Mouse (Mus musculus) erythroblast, embryonic 14.5 days (primary cell): ENCODE measurements around the gene Ppp1r12c. TPM values are rescaled to one million over a fixed set of nuclear protein-coding genes. Genes with fewer than 3 reads are reported as not detected.

Experiments
- H3K27me3 ChIP-seq: 2 replicates; pipeline ENCODE4 v1.6.1; 2012; ENCODE audit warnings: inconsistent platforms; ENCODE audit not compliant: control insufficient read depth
- H3K36me3 ChIP-seq: 2 replicates; pipeline ENCODE4 v1.6.1; 2012; ENCODE audit warnings: mild to moderate bottlenecking, inconsistent platforms; ENCODE audit not compliant: control insufficient read depth
- H3K4me1 ChIP-seq: 2 replicates; pipeline ENCODE4 v1.6.1; 2012; ENCODE audit warnings: inconsistent platforms; ENCODE audit not compliant: control insufficient read depth
- H3K4me3 ChIP-seq: replicated peaks from 2 replicates; pipeline ENCODE3; 2012; ENCODE audit warnings: moderate library complexity, mild to moderate bottlenecking, inconsistent platforms
- H3K9me3 ChIP-seq: 2 replicates; pipeline ENCODE4 v1.6.1; 2012; ENCODE audit warnings: low read length, inconsistent platforms, mixed read lengths; ENCODE audit not compliant: control insufficient read depth
- GATA1 ChIP-seq: IDR thresholded peaks from 2 replicates; pipeline ENCODE4 v1.6.1; 2012; ENCODE audit warnings: low read length, inconsistent platforms, mixed read lengths
- TAL1 ChIP-seq: IDR thresholded peaks from 3 replicates; pipeline ENCODE4 v1.6.1; 2012; ENCODE audit warnings: low read length, inconsistent platforms, mixed read lengths
- polyA plus RNA-seq: library from polyadenylated mRNA; stranded (reverse); fragments of >175 nt; gene quantifications from 2 replicates; pipeline ENCODE4 v1.2.3, GENCODE M21; 2012

The Ppp1r12c gene
- polyA plus RNA-seq, 1 experiment = 10.8 TPM

- TF ChIP-seq TAL1 (no peak), GATA1 (no peak)
- Histone ChIP-seq H3K4me3 (peak overlapping the region; percentile 33), H3K9me3 (no peaks in the 10 kb centered on the region), H3K36me3 (peaks cover 26% of the 10 kb centered on the region), H3K27me3 (peaks cover 65% of the 10 kb centered on the region), H3K4me1 (no peaks in the 10 kb centered on the region; the same call in 1 of the 2 replicates)
Measured at GRCm38 (mm10) chr7:4478021-4478795, 23.3 kb downstream of the Ppp1r12c start.

GRCm38 (mm10) chr7:4473940-4474339, 27.5 kb downstream of the Ppp1r12c start:
- no peak for TF ChIP-seq TAL1
- TF ChIP-seq GATA1 = no peak
- Histone ChIP-seq H3K27me3 (peaks cover 96% of the 10 kb centered on the region), H3K9me3 (no peaks in the 10 kb centered on the region), H3K36me3 (no peaks in the 10 kb centered on the region), H3K4me1 (peaks cover 6% of the 10 kb centered on the region), H3K4me3 (no peak overlapping the region)

GRCm38 (mm10) chr7:4471179-4471555, 30.3 kb downstream of the Ppp1r12c start:
- Histone ChIP-seq H3K9me3 (no peaks in the 10 kb centered on the region), H3K36me3 (no peaks in the 10 kb centered on the region), H3K4me1 (peaks cover 6% of the 10 kb centered on the region), H3K4me3 (no peak overlapping the region), H3K27me3 (peaks cover 73% of the 10 kb centered on the region)
- TF ChIP-seq TAL1 (no peak), GATA1 (no peak)

GRCm38 (mm10) chr7:4470275-4471178, 31.0 kb downstream of the Ppp1r12c start:
- no peaks in the 10 kb centered on the region for H3K9me3 ChIP-seq
- no peak overlapping the region for H3K4me3 ChIP-seq
- H3K4me1 ChIP-seq = peaks cover 6% of the 10 kb centered on the region
- H3K36me3 ChIP-seq = no peaks in the 10 kb centered on the region
- peaks cover 70% of the 10 kb centered on the region for H3K27me3 ChIP-seq
- TF ChIP-seq TAL1 (no peak), GATA1 (no peak)

- Histone ChIP-seq H3K36me3 (no peaks in the 10 kb centered on the region), H3K4me1 (peaks cover 6% of the 10 kb centered on the region), H3K4me3 (no peak overlapping the region), H3K9me3 (no peaks in the 10 kb centered on the region), H3K27me3 (peaks cover 51% of the 10 kb centered on the region)
- TF ChIP-seq GATA1 (no peak), TAL1 (no peak)
Measured at GRCm38 (mm10) chr7:4467801-4468200, 33.7 kb downstream of the Ppp1r12c start.

- Histone ChIP-seq H3K4me1 (no peaks in the 10 kb centered on the region; the same call in 1 of the 2 replicates), H3K27me3 (peaks cover 16% of the 10 kb centered on the region), H3K4me3 (no peak overlapping the region), H3K9me3 (no peaks in the 10 kb centered on the region), H3K36me3 (no peaks in the 10 kb centered on the region)
- TF ChIP-seq TAL1 (no peak), GATA1 (no peak)
Measured at GRCm38 (mm10) chr7:4464194-4464824, 37.2 kb downstream of the Ppp1r12c start.

- H3K36me3 ChIP-seq = no peaks in the 10 kb centered on the region
- peaks cover 8% of the 10 kb centered on the region for H3K27me3 ChIP-seq
- H3K4me1 ChIP-seq = no peaks in the 10 kb centered on the region; the same call in 1 of the 2 replicates
- no peak for TF ChIP-seq GATA1
- no peak within 1 kb of the TSS for H3K4me3 ChIP-seq
- H3K9me3 ChIP-seq = no peaks in the 10 kb centered on the region
Measured at GRCm38 (mm10) chr7:4460576-4461434, 40.7 kb downstream of the Ppp1r12c start, which contains the start of gene Eps8l1. Gene Eps8l1, plus strand, starts transcription at chr7:4460674.

- no peaks in the 10 kb centered on the region for H3K36me3 ChIP-seq
- no peaks in the 10 kb centered on the region for H3K27me3 ChIP-seq
- no peaks in the 10 kb centered on the region for H3K9me3 ChIP-seq
- peaks cover 7% of the 10 kb centered on the region for H3K4me1 ChIP-seq
- TF ChIP-seq TAL1 = no peak
- TF ChIP-seq GATA1 = no peak
- no peak overlapping the region for H3K4me3 ChIP-seq
Measured at GRCm38 (mm10) chr7:4452644-4453043, 48.8 kb downstream of the Ppp1r12c start.
